Mouse (Mus musculus) urinary bladder, postnatal 36 days (tissue): ENCODE results near the gene Clrn2.
"Not testable (repeated sequence)": the region's sequence is repeated elsewhere in the genome, so short reads cannot be mapped to it uniquely, and the experiment has no call there.

Source experiments
- DNase-seq, 2 experiments: peaks; one replicate each; pipeline ENCODE4 v3.0.0; 2022; ENCODE audit warnings: low spot score in 2 of 2, mixed read lengths in 1 of 2

Gene Clrn2

GRCm38 (mm10) chr5:45453451-45453850, at the start of gene Clrn2:
Gene Clrn2 (plus strand): TSS chr5:45453751.
- DNase-seq = no peak

DNA sequence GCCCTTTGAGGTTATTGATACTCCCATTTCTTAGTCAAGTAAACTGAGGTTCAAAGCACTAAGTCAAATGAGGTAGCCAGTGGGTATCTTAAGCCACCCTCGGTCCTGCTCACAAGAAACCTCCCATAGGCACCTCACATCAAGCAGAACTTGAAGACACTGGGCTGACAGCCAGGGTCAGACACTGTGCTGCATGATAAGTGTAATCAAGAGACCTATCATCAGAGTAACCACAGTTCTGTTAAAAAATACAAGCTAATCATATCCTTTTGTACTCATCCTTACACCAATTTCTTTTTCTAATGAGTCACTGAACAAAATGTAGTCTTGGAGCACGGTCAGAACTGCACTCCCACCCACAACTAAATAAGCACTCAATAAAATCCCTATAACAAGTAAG, 47.4 kb upstream of the Clrn2 start:
- DNase-seq = no peak

GRCm38 (mm10) chr5:45416478-45416877, 37.1 kb upstream of the Clrn2 start:
- DNase-seq = no peak

DNA sequence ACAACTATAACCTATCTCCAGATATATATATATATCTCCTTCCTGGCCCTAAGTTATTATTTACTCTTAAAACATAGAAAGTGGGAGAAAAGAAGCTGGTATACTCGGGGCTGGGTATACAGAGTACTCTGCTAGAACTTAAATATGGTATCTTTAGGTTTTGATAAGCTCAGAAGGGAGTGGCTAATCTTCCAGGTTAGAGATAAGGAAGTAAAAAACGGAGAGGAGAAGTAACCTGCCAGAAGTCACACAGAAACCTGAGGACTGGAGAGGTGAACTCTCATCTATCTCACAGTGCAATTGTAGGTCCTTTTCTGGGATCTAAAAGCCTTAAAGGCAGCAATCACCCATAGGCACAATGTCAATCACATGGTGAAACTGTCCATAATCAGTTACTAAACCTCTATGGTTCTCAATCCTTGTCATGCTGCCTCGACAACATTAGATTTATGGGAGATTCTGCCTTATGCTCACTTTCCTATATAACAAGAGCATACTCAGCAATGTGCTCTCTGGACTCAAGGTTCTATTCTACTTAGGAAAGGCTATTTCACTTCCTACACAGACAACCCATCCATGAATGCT, 35.6 kb upstream of the Clrn2 start:
- DNase-seq = no peak

DNA sequence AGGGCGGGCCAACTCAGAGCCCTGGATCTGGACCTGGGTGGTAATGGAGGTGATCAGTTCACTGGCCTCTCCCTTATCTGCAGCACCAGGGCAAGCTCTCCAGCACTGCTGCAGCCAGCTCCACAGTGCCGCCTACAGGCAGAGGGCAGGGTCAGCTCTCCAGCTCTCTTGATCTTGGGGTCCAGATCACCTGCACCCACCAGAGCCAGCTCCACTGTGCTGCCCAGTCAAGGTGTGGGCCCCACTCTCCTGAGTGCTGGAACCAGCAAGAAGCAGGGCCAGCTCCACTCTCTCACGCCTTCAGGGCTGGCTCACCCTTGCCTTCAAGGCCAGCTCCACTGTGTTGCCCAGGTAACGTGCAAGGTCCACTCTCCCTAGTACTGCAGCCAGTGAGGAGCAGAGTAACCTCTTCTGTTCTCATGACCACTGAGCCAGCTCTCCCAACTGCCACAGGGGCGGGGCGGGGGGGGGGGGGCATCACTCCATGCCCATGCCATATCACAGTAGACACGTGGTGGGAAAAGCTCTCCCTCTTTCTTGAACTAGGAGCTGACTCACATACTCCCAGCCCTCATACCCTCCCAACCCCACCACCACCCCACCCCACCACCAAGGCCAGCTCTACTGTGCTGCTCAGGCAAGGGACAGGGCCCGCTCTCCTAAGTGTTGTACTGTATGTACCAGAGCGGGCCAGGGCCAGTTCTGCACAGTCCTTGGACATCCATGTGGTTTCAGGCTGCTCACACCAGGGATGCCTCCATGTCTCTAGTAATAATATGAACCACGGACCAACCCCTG, 33.5 kb upstream of the Clrn2 start:
- DNase-seq = no peak

- no peak for DNase-seq
Observed at GRCm38 (mm10) chr5:45421881-45422844, 31.4 kb upstream of the Clrn2 start.

GRCm38 (mm10) chr5:45424021-45424886, 29.3 kb upstream of the Clrn2 start:
- peak; percentile 13 to 16 for DNase-seq

GRCm38 (mm10) chr5:45425771-45426170, 27.8 kb upstream of the Clrn2 start:
- not testable (repeated sequence) for DNase-seq

GRCm38 (mm10) chr5:45426416-45427034, 27.0 kb upstream of the Clrn2 start:
- no peak for DNase-seq

DNA sequence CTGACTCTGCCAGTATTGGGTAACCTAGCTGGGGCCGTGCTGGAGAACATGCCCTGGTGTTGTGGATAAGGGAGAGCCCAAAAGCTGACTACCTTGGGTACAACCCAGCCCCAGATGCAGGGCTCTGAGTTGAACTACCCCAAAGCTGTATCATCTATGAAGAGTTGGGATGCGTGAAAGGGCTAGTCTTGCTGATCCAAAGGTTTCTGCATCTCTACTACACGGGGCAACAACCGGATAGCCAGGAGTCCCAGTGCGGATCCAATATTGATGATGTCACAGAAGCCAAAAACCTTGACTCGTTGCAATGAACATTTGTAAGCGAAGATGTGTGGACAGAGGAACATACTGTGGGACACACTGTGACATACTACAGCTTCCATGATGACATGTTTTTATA, 25.7 kb upstream of the Clrn2 start:
- DNase-seq = no peak

- DNase-seq = no peak
Observed at GRCm38 (mm10) chr5:45435967-45436950, 17.3 kb upstream of the Clrn2 start.

GRCm38 (mm10) chr5:45437826-45438225, 15.7 kb upstream of the Clrn2 start:
- DNase-seq = no peak

DNA sequence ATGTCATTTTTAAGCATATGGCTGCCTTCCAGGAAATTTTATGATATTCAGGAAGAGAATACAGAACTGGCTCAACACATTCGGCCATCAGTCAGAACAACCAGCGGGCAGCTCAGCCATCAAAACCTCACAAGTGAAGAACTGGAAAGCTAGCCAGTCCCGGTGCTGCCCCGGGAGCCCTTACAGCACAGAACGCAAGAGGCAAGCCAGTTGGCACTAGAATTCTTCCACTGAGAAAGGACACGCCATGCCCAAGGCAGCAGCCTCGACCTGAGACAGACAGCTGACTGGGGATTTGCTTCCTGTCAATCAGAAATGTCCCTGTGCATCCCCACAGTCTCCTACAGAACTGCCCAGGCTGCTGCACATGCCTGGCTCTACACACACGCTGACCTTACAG, 15.2 kb upstream of the Clrn2 start:
- DNase-seq = no peak

DNA sequence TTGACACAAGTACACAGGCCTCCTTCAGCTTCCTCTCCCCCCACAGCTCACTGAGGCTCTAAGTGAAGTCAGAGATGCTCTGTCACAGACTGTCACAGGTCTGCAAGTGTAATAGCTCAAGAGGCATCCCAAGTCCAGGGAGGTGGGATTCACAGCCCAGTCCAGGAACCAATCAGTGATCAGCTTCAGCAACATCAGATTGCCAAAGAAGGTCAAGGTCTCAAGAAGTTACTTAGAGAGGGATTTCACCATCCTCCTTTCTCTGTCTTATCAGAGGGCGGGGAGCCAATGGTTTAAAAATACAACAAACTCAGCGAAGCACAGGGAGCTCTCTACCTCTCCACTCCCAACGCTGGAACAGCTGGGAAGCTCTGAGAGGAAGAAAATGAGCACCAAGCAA, 12.4 kb upstream of the Clrn2 start:
- no peak for DNase-seq

DNA sequence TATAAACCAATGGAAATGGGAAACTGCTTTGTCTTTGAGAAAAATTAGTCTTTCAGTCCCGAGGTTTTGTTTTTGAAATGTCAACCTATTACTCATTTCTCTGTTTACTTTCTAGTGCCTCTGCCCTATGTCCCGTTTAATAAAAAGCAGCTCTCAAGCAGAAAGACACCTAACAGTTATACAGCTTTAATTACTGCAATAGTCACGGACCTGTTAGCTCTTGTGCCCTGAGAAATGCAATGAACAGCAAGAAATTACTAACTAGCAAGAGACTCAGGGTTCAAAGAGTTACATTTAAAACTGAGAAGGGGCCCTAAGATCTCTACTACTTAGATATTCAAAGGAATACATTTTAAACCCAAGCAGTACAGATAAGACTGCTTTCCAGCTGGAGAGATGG, 11.8 kb upstream of the Clrn2 start:
- DNase-seq = no peak

DNA sequence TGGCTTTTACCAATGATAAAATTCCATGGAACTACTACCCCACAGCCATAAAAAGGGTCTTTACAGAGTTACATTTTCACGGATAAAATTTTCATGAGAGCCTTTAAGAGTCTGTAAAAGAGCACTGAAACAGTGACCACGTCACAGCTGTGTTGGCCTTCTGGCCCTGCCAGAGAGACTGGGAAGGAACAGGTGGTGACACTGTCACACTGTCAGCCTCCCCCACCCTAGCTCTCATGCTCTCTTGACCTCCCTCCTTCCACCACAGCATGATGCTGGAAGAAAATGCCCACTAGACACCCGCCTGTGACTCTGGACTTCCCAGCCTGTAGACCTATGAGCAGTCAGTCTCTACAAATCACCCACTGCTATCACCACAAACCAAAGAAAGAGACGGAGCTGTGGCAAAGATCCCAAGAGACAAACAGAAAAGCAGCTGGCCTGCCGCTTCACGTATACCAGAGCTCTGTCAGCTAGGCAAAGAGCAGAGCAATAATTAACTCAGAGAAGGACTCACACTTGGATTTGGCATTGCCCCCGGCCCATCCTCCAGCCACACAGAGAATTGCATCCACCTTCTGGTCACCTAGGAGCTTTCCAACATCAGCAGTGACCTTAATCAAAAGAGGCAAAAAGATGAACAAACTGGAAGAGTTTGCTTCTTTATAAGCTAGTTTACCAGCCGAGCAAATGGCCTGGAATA, 9.3 kb upstream of the Clrn2 start:
- no peak for DNase-seq

GRCm38 (mm10) chr5:45448676-45449075, 4.9 kb upstream of the Clrn2 start:
- no peak for DNase-seq

- no peak for DNase-seq
Observed at GRCm38 (mm10) chr5:45449206-45449605, 4.3 kb upstream of the Clrn2 start.
